Mouse (Mus musculus) limb, embryonic 14.5 days (tissue): ENCODE results near the gene Cdc37l1. TPM values are rescaled to one million over a fixed set of nuclear protein-coding genes. Genes with fewer than 3 reads are reported as not detected.
"Not testable (repeated sequence)": the region's sequence is repeated elsewhere in the genome, so short reads cannot be mapped to it uniquely, and the experiment has no call there.

ENCODE experiments used
- ATAC-seq: fragments of 200-750 bp; cut with Nextera tagmentation; 2 replicates; pipeline ENCODE4 v1.8.0; 2017; ENCODE audit warnings: low read depth, moderate number of reproducible peaks, moderate TSS enrichment; ENCODE audit not compliant: low FRiP score
- DNase-seq: peaks from one replicate; pipeline ENCODE4 v3.0.0-alpha.2; 2015; ENCODE audit warnings: low spot score
- H3K27ac ChIP-seq: fragments of 300-500 bp; sonication (generic); replicated peaks from 2 replicates; pipeline ENCODE4 v1.5.1; 2014; ENCODE audit warnings: low read depth, mild to moderate bottlenecking, low read length, moderate library complexity, mixed read lengths
- H3K27me3 ChIP-seq: fragments of 300-500 bp; sonication (generic); 2 replicates; pipeline ENCODE4 v1.6.1; 2014; ENCODE audit warnings: low read length, mixed read lengths; ENCODE audit not compliant: control insufficient read depth, insufficient read depth
- H3K36me3 ChIP-seq: fragments of 300-500 bp; sonication (generic); 2 replicates; pipeline ENCODE4 v1.6.1; 2014; ENCODE audit warnings: mild to moderate bottlenecking, low read length, moderate library complexity, mixed read lengths; ENCODE audit not compliant: control insufficient read depth, insufficient read depth
- H3K4me1 ChIP-seq: fragments of 300-500 bp; sonication (generic); 2 replicates; pipeline ENCODE4 v1.6.1; 2014; ENCODE audit warnings: antibody characterized with exemption, low read length, mixed read lengths; ENCODE audit not compliant: control insufficient read depth, insufficient read depth
- H3K4me2 ChIP-seq: fragments of 300-500 bp; sonication (generic); replicated peaks from 2 replicates; pipeline ENCODE4 v1.6.1; 2014; ENCODE audit warnings: low read depth, mild to moderate bottlenecking, low read length, moderate library complexity; ENCODE audit not compliant: severe bottlenecking
- H3K4me3 ChIP-seq: fragments of 300-500 bp; sonication (generic); replicated peaks from 2 replicates; pipeline ENCODE4 v1.5.1; 2014; ENCODE audit warnings: low read length
- H3K9ac ChIP-seq: fragments of 300-500 bp; sonication (generic); 2 replicates; pipeline ENCODE4 v1.6.1; 2014; ENCODE audit warnings: mild to moderate bottlenecking, low read depth, low read length, moderate library complexity; ENCODE audit not compliant: severe bottlenecking
- H3K9me3 ChIP-seq: fragments of 300-500 bp; sonication (generic); 2 replicates; pipeline ENCODE4 v1.6.1; 2016; ENCODE audit warnings: low read length; ENCODE audit not compliant: control insufficient read depth
- POLR2A ChIP-seq: fragments of 200-500 bp; IDR thresholded peaks from 2 replicates; pipeline ENCODE4 v1.8.0; 2012; ENCODE audit warnings: inconsistent platforms, mild to moderate bottlenecking, moderate library complexity, borderline replicate concordance; ENCODE audit not compliant: insufficient read depth, insufficient read length; ENCODE audit errors: extremely low read depth
- WGBS: fragments of 180-500 bp; shearing (Covaris S2); extraction: QIAGEN DNeasy Blood & Tissue Kit; methylation state at CpG from one replicate; pipeline ENCODE4 v1.1.7; 2014; 5-methylcytosine and 5-hydroxymethylcytosine counted together
- polyA plus RNA-seq, 2 experiments: library from polyadenylated mRNA; depleted of rRNA in 1 of 2; stranded (reverse) in 1 of 2; unstranded in 1 of 2; fragments of >200 nt; fragmentation: Nextera tagmentation in 1 of 2; extraction: Ambion mirVana in 1 of 2; gene quantifications; 2 replicates each; pipeline versions ENCODE4 v1.2.1 to v1.2.3; 2012 to 2014

Gene Cdc37l1
- polyA plus RNA-seq, 2 experiments: 35.8 to 39.6 TPM

DNA sequence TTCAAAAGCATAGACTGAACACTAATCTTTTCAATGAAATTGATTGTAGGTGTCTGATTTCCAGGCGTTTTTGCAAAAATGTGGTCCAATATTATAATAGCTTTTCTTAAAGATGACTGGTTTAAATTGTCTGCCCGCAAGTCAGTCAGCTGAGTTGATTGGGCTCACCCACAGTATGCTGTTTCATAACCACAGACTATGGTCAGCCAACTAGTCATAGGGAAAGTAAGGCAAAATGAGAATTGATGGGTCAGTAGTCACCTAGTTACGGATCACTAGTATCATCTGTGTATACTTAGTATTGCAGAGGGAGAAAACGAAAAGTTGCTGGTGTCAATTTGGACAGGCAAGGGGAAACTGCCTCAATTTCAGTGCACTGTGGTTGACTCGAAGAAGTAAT, 1.2 kb downstream of the Cdc37l1 start:
- Histone ChIP-seq H3K9me3 (no peaks in the 10 kb centered on the region), H3K9ac (no peak overlapping the region), H3K4me1 (0 out of 2 replicates have a peak, but pooled peaks cover 5% of the 10 kb centered on the region), H3K36me3 (peaks cover 28% of the 10 kb centered on the region), H3K4me2 (peak overlapping the region; percentile 51), H3K27ac (no peak overlapping the region), H3K4me3 (peak overlapping the region; percentile 96), H3K27me3 (no peaks in the 10 kb centered on the region)
- WGBS: 64% methylated on average over 5 of the region's 5 CpGs
- no peak for ATAC-seq
- DNase-seq: no peak
- no peak for TF ChIP-seq POLR2A

DNA sequence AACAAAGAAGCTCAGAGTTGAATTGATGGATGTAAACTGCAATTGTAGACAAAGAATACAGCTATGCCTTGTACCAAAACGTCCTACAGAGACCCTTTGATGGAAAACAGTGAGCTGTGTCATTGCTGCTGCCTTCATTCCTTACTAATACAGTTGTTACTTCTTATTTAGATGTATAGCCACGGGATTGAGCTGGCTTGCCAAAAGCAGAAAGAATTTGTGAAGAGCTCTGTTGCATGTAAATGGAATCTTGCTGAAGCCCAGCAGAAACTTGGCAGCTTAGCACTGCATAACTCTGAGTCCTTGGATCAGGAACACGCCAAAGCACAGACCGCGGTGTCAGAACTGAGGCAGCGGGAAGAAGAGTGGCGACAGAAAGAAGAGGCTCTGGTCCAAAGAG, 4.7 kb downstream of the Cdc37l1 start:
- Histone ChIP-seq H3K9ac (no peak overlapping the region), H3K9me3 (no peaks in the 10 kb centered on the region), H3K27me3 (no peaks in the 10 kb centered on the region), H3K4me2 (no peak overlapping the region), H3K4me3 (no peak overlapping the region), H3K27ac (no peak overlapping the region), H3K36me3 (peaks cover 45% of the 10 kb centered on the region), H3K4me1 (0 out of 2 replicates have a peak, but pooled peaks cover 5% of the 10 kb centered on the region)
- DNase-seq: no peak
- no peak for TF ChIP-seq POLR2A
- ATAC-seq: no peak
- WGBS: 85% methylated on average over 7 of the region's 7 CpGs

DNA sequence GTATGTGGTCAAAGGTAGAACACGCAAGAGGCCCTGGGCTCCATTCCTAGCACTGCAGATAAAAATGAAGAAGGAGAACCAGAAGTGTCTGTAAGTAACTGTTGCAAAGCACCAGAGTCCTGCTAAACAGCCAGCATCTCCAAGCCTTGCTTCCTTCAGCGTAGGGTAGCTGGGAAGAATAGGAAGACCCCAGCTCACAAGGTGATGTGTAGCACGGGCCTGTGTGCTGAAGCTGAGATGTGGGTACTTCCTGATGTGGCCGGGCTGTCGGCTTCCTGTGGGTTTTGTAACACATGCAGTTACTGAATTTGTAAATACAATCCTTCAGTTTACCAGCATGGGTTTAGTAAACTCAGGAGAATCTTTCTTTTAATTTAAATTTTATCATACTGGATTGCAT, 5.2 kb downstream of the Cdc37l1 start:
- no peaks in the 10 kb centered on the region for H3K9me3 ChIP-seq
- 93% methylated on average over 5 of the region's 5 CpGs for WGBS
- no peak overlapping the region for H3K27ac ChIP-seq
- H3K4me2 ChIP-seq: no peak overlapping the region
- no peak for ATAC-seq
- peaks cover 50% of the 10 kb centered on the region for H3K36me3 ChIP-seq
- H3K4me1 ChIP-seq: 0 out of 2 replicates have a peak, but pooled peaks cover 5% of the 10 kb centered on the region
- no peak overlapping the region for H3K4me3 ChIP-seq
- H3K9ac ChIP-seq: no peak overlapping the region
- H3K27me3 ChIP-seq: no peaks in the 10 kb centered on the region
- TF ChIP-seq POLR2A: no peak
- DNase-seq: no peak

DNA sequence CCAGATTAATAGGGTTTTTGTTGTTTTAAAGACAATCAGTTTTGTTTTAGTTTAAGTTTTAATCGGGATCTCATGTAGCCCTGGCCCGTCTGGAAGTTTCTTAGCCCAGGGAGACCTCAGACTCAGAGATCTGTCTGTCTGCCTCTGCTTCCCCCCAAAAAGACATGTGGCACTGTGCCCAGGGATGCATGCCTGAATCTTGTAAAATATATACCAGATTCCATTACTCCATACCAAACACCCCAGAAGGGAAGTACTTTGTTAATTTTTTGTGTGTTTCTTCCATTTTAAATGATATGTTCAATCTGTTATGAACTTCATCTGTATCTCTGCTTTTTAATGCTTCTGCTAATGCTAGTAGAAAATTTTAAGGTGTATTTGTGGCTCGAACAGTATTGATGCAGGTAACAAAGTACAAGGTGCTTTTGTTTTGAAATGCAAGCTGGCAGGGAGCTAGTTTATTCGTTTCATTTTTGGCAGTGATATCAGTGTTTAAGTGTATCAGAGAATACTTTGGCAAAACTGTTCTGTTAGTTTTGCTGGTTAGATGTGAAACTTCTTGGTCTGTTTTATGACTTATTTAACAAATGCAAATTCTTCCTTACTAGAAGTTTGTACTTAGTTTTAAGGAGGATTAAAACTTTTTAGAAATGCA, 8.0 kb downstream of the Cdc37l1 start:
- H3K9me3 ChIP-seq: no peaks in the 10 kb centered on the region
- no peaks in the 10 kb centered on the region for H3K27me3 ChIP-seq
- no peak overlapping the region for H3K4me2 ChIP-seq
- H3K27ac ChIP-seq: no peak overlapping the region
- no peak overlapping the region for H3K9ac ChIP-seq
- TF ChIP-seq POLR2A: no peak
- no peaks in the 10 kb centered on the region for H3K4me1 ChIP-seq
- H3K4me3 ChIP-seq: no peak overlapping the region
- DNase-seq (no peak), ATAC-seq (no peak)
- peaks cover 68% of the 10 kb centered on the region for H3K36me3 ChIP-seq
- WGBS: 78% methylated on average over 4 of the region's 4 CpGs

DNA sequence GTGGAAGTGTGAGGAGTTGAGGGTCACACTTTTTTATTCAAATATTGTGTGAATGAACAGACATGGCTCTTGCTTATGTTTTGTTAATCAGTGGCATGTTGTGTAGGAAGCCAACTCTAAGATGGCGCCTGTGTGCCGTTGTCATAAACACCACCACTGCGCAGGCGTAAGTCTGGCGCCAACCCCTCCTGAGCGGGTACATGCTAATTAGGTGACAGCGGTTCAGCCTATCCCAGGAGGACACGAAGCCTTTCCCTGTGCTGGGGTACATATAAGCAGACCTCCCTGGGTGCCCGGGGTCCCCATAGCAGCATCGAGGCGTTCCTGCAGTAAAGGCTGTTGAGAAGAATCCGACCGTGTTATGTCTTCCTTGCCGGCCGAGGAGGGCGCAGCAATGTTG, 10.2 kb downstream of the Cdc37l1 start:
- H3K4me3 ChIP-seq, DNase-seq, ATAC-seq, H3K4me1 ChIP-seq, H3K27me3 ChIP-seq, H3K9me3 ChIP-seq, H3K9ac ChIP-seq, H3K27ac ChIP-seq, H3K4me2 ChIP-seq: not testable (repeated sequence)
- 98% methylated on average over 16 of the region's 16 CpGs for WGBS
- peaks cover 51% of the 10 kb centered on the region for H3K36me3 ChIP-seq
